Comparison of ENCODE assay signal across 8 mouse cellular contexts in genomic region chr8:123039376-123040109, GRCm38 (mm10). TPM values are rescaled to one million over a fixed set of nuclear protein-coding genes. Genes with fewer than 3 reads are reported as not detected.
DNase-seq lines count a peak whose midpoint lies in the region; ATAC-seq lines count a peak whose summit lies in the region.

No protein-coding gene starts in this region.

- H3K4me1 ChIP-seq in kidney, embryonic 15.5 days: peaks cover 56% of the 10 kb centered on the region
- H3K4me1 ChIP-seq in embryonic facial prominence, embryonic 12.5 days: peaks cover 30% of the 10 kb centered on the region
- peaks cover 36% of the 10 kb centered on the region for H3K4me1 ChIP-seq in midbrain, embryonic 16.5 days (ENCODE audit: control insufficient read depth, insufficient read depth, low read length)

- peak overlapping the region; percentile 99; the same call in 1 of the 2 replicates for H3K27ac ChIP-seq in kidney, embryonic 15.5 days
- H3K27ac ChIP-seq in embryonic facial prominence, embryonic 12.5 days: no peak overlapping the region
- no peak overlapping the region for H3K27ac ChIP-seq in midbrain, embryonic 16.5 days (ENCODE audit: low read length)

- no peaks in the 10 kb centered on the region for H3K27me3 ChIP-seq in kidney, embryonic 15.5 days
- no peaks in the 10 kb centered on the region for H3K27me3 ChIP-seq in embryonic facial prominence, embryonic 12.5 days
- no peaks in the 10 kb centered on the region for H3K27me3 ChIP-seq in midbrain, embryonic 16.5 days (ENCODE audit: control insufficient read depth, insufficient read depth, low read depth, low read length)

- peak overlapping the region; percentile 100; the same call in 1 of the 2 replicates for H3K9ac ChIP-seq in kidney, embryonic 15.5 days
- 0 out of 2 replicates have a peak overlapping the region, but pooled peaks have one; percentile 10 for H3K9ac ChIP-seq in embryonic facial prominence, embryonic 12.5 days
- no peak overlapping the region; the same call in 1 of the 2 replicates for H3K9ac ChIP-seq in midbrain, embryonic 16.5 days (ENCODE audit: low read depth, low read length)

- H3K36me3 ChIP-seq in kidney, embryonic 15.5 days: no peaks in the 10 kb centered on the region
- no peaks in the 10 kb centered on the region for H3K36me3 ChIP-seq in embryonic facial prominence, embryonic 12.5 days
- H3K36me3 ChIP-seq in midbrain, embryonic 16.5 days (ENCODE audit: control insufficient read depth, insufficient read depth, low read length): no peaks in the 10 kb centered on the region

- H3K9me3 ChIP-seq in kidney, embryonic 15.5 days (replicated peaks): no peaks in the 10 kb centered on the region
- H3K9me3 ChIP-seq in embryonic facial prominence, embryonic 12.5 days: no peaks in the 10 kb centered on the region
- no peaks in the 10 kb centered on the region for H3K9me3 ChIP-seq in midbrain, embryonic 16.5 days (replicated peaks; ENCODE audit: control insufficient read depth, low read length, poor library complexity, severe bottlenecking)

- 68% methylated on average over 11 of the region's 11 CpGs for WGBS in kidney, embryonic 15.5 days
- WGBS in embryonic facial prominence, embryonic 12.5 days: 78% methylated on average over 11 of the region's 11 CpGs
- 25% methylated on average over 11 of the region's 11 CpGs for WGBS in midbrain, embryonic 16.5 days

- no peak for DNase-seq in kidney, postnatal 4 days
- DNase-seq in induced T-regulatory cell, adult 2 months (ENCODE audit: low read depth): peak; percentile 45
- no peak for DNase-seq in T-cell, adult 2 months (ENCODE audit: low spot score)
- DNase-seq in spleen, postnatal 14 days (ENCODE audit: low spot score in 2 of 2): no peak
- no peak for DNase-seq in adrenal gland, adult (ENCODE audit: inconsistent age in 2 of 2, low spot score in 1 of 2)

- no peak for ATAC-seq in kidney, embryonic 15.5 days (replicated peaks; ENCODE audit: low FRiP score)
- no peak for ATAC-seq in embryonic facial prominence, embryonic 12.5 days (ENCODE audit: insufficient number of reproducible peaks, insufficient read depth, low FRiP score, low TSS enrichment)
- no peak for ATAC-seq in midbrain, embryonic 16.5 days

- peak overlapping the region; percentile 100 for H3K4me3 ChIP-seq in kidney, embryonic 15.5 days (replicated peaks)
- H3K4me3 ChIP-seq in embryonic facial prominence, embryonic 12.5 days: peak overlapping the region; percentile 99; the same call in 1 of the 2 replicates
- peak overlapping the region; percentile 100; the same call in 1 of the 2 replicates for H3K4me3 ChIP-seq in midbrain, embryonic 16.5 days (ENCODE audit: low read depth, low read length)

- H3K4me2 ChIP-seq in kidney, embryonic 15.5 days: peak overlapping the region; percentile 80
- H3K4me2 ChIP-seq in embryonic facial prominence, embryonic 12.5 days (replicated peaks): peak overlapping the region; percentile 84
- peak overlapping the region; percentile 74 for H3K4me2 ChIP-seq in midbrain, embryonic 16.5 days (ENCODE audit: low read length)

RNA-seq across cellular contexts. Expression of gene Ankrd11, which starts 2.5 kb away (rescaled TPM):
- polyA plus RNA-seq in kidney, embryonic 15.5 days (2015; fragmentation: Nextera tagmentation; extraction: Ambion mirVana): 33.5 and 38.0 TPM in 2 replicates
- polyA plus RNA-seq in embryonic facial prominence, embryonic 12.5 days (2016; fragmentation: Nextera tagmentation; extraction: Ambion mirVana): 73.1 and 102 TPM in 2 replicates
- polyA plus RNA-seq in midbrain, embryonic 16.5 days (2015; fragmentation: Nextera tagmentation; extraction: Ambion mirVana): 23.2 and 25.8 TPM in 2 replicates

RNA-seq across cellular contexts. Expression of gene Spg7, which starts 23.2 kb away (rescaled TPM):
- polyA plus RNA-seq in kidney, embryonic 15.5 days (2015; fragmentation: Nextera tagmentation; extraction: Ambion mirVana): 48.9 and 52.5 TPM in 2 replicates
- 55.5 and 58.2 TPM in 2 replicates for polyA plus RNA-seq in embryonic facial prominence, embryonic 12.5 days (2016; fragmentation: Nextera tagmentation; extraction: Ambion mirVana)
- 47.4 and 48.2 TPM in 2 replicates for polyA plus RNA-seq in midbrain, embryonic 16.5 days (2015; fragmentation: Nextera tagmentation; extraction: Ambion mirVana)
